Comparison of ENCODE assay signal across 14 mouse cellular contexts in the genomic region with DNA sequence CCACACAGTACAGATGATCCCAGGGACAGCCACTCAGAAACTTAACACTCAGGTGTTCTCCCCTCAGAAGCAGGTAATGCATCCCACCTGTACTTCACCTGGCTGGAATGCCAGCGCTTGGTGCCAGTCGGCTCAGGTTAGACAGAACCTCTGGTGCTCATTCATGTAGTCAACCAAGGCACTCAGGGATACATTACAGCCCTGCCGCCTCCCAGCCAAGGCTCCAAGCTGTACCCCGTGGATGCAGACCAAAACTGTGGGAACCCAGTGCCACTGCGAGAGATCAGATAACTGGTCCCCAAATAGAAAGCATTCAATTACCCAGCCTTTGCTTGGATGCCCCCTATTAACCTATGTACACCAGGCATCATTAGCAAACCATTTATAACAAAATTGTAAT.
"Had no signal": no experiment of that assay in that cellular context is flagged by ENCODE, and none has a peak within 500 bp of the region (broad histone marks: within the 10 kb centered on the region; RNA-seq: fewer than 3 reads in every experiment).

No protein-coding gene starts in this region.

- H3K36me3 ChIP-seq: kidney, embryonic 15.5 days; neural tube, embryonic 15.5 days; stomach, embryonic 15.5 days had no signal

- H3K4me2 ChIP-seq: kidney, embryonic 15.5 days; limb, embryonic 13.5 days; neural tube, embryonic 15.5 days; stomach, embryonic 15.5 days had no signal

- H3K9ac ChIP-seq: kidney, embryonic 15.5 days; limb, embryonic 13.5 days; liver, embryonic 14.5 days; neural tube, embryonic 15.5 days; stomach, embryonic 15.5 days had no signal

- H3K27ac ChIP-seq: kidney, embryonic 15.5 days; limb, embryonic 13.5 days; liver, embryonic 14.5 days; neural tube, embryonic 15.5 days; stomach, embryonic 15.5 days had no signal

- H3K9me3 ChIP-seq: kidney, embryonic 15.5 days; limb, embryonic 13.5 days; neural tube, embryonic 15.5 days; stomach, embryonic 15.5 days had no signal

- H3K4me1 ChIP-seq: stomach, embryonic 15.5 days had no signal

- H3K4me3 ChIP-seq: kidney, embryonic 15.5 days; limb, embryonic 13.5 days; myocyte; neural tube, embryonic 15.5 days; stomach, embryonic 15.5 days had no signal

- DNase-seq: kidney, adult 2 months; kidney, postnatal 14 days; left cerebral cortex, postnatal 4 days; lung, adult 18-20 months; right cerebral cortex, adult 18-20 months; spleen, adult 18-20 months; thymus, adult 2 months; thymus, postnatal 25 days had no signal

- H3K27me3 ChIP-seq: kidney, embryonic 15.5 days; limb, embryonic 13.5 days; neural tube, embryonic 15.5 days; stomach, embryonic 15.5 days had no signal
